Mouse (Mus musculus) liver (tissue): ENCODE results near the gene Polrmt.

ENCODE experiments used
- DNase-seq: peaks from one replicate; pipeline ENCODE4 v3.0.0-alpha.2; 2020; ENCODE audit warnings: mixed read lengths

Polrmt gene

DNA sequence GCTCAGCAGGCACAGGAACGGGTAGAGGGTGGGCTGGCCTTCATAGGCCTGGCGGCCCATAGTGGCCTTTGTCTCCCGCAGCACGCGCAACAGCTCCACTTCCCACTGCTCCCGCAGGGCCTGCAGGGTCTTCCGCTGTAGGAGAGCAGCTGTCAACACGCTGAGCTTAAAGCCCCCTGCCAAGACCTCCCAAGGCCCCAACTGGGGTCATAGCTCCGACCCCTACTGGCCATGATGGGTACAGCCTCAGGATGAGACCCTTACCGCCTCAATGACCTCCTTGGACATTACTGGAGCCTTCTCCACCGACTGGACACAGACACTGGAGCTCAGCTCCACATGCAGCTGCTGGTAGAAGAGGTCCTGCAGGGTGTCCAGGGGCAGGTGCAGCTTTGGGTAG, 5.5 kb downstream of the Polrmt start:
- no peak for DNase-seq

DNA sequence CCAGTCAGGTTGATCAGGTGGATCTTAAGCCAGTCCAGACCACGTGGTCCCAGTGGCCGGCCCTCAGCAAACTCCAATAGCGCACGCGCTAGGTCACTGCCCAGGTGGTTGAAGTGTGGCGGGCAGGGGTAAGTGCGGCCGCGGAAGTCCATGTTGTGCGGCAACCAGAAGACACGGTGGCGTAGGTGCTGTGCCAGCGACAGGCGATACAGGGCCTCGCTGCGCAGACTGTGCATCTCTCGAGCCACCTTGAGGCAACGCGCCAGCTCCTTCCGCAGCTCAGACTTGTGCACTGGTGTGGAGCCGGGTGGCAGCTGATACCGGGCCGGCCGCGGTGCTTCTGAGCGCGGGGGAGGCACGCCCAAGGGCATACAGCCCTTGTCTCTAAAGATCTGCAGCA, 7.1 kb downstream of the Polrmt start:
- no peak for DNase-seq

DNA sequence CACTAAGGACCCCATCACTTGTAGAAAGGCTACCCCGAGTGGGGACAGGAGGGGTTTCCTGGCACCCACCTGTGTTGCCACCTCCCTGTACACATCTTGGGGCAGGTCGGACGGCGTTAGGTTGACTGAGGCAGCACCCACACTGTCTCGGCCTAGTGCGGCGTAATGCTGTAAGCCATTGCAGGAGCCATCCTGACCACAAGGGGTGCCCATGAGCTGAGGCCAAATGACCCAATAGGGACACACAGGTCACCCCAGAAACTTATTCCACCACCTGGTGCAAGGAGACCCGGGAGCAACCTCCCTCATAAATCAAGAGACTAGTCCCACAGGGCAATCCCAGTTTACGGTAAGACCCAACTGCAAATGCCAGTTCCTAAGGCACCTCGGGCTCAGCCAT, 8.1 kb downstream of the Polrmt start:
- DNase-seq = no peak

DNA sequence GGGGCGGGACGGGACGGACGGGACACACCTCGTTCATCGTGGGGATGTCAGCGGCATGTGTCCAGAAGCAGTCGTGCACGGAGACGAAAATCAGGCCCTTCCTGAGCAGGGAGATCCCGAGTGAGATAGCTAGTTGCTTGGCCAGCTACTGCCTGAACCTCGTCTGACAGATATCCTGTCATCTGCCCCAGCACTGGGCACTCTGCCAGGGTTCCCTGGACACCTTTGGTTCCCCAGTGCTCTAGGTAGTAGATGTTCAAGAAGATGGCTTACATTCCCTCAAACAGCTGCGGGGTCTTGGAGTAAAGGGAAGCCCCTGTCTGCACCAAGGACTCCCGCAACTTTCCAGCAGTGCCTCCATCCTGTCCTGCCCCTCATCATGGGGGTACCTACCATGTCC, 9.7 kb downstream of the Polrmt start:
- DNase-seq = no peak

DNA sequence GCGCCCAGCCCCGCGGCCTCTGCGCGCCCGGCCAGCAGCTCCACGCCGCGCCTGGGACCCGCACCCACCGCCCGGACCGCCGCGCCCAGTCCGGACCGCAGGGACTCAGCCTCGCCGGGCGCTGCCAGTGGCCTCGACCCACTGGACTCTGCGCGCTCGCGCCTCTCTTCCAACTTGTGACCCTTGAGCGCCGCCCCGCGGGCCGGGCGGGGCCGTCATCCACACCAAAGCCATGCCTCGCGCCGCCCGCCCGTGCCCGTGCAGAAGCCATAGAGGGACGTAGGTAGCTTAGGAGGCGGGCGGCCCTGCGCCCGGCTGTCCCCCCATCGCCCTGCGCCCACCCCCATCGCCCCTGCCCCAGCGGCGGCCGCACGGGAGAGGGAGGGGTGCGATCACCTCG, 11.0 kb downstream of the Polrmt start:
- no peak for DNase-seq

DNA sequence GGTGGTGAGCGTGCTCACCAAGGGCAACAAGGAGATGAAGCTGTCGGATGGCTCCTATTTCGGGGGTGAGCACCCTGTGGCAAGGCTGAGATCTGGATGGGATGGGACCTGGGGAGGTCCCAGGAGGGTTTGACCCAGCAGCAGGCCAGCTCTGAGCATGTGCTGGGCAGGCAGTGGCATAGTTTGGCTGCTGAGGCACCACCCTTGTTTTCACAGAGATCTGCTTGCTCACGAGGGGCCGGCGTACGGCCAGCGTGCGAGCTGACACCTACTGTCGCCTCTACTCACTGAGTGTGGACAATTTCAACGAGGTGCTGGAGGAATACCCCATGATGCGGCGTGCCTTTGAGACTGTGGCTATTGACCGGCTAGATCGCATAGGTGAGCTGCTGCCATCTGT, 12.5 kb downstream of the Polrmt start:
- DNase-seq = no peak

DNA sequence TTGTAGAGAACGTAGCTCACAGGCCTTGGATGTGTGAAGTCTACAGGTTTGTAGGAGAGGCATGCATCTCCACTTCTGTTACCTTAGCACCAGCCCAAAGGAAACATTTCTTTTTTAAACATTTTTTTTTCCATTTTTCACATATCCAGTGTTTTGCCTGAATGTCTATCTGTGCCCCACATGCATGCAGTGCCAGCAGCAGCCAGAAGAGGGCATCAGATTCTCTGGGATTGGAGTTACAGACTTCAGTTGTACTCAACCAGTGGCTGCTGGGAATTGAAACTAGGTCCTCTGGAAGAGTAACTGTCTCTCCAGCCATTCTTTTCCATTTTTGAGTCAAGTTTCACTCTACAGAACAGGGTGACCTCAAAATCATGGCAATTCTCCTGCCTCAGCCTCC, 13.9 kb downstream of the Polrmt start:
- peak; percentile 55 for DNase-seq

DNA sequence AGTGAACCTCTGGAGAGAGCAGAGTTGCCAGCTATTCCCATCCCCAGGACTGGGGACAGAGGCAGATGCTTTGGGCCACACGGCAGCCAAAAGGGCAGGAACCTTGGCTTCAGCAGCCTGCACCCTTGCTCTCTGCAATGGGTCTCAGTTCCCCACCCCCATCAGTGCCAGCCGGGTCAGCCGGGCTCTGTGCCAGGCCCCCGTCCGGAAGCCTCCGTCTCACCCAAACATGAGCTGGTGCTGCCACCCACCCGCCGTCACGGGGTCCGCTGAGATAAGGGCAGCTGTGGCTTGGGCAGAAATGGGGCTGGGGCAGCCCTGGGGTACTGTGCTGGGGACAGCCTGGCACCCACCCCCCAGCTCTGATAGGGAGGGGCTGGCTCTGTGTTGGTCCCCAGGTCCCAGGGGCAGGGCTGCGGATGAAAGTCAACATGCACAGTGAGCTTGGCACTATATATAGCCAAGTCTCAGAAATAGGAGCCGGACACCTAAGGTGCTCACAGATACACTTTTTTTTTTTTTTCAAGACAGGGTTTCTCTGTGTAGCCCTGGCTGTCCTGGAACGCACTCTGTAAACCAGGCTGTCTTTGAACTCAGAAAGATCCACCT, 16.9 kb downstream of the Polrmt start:
- no peak for DNase-seq

DNA sequence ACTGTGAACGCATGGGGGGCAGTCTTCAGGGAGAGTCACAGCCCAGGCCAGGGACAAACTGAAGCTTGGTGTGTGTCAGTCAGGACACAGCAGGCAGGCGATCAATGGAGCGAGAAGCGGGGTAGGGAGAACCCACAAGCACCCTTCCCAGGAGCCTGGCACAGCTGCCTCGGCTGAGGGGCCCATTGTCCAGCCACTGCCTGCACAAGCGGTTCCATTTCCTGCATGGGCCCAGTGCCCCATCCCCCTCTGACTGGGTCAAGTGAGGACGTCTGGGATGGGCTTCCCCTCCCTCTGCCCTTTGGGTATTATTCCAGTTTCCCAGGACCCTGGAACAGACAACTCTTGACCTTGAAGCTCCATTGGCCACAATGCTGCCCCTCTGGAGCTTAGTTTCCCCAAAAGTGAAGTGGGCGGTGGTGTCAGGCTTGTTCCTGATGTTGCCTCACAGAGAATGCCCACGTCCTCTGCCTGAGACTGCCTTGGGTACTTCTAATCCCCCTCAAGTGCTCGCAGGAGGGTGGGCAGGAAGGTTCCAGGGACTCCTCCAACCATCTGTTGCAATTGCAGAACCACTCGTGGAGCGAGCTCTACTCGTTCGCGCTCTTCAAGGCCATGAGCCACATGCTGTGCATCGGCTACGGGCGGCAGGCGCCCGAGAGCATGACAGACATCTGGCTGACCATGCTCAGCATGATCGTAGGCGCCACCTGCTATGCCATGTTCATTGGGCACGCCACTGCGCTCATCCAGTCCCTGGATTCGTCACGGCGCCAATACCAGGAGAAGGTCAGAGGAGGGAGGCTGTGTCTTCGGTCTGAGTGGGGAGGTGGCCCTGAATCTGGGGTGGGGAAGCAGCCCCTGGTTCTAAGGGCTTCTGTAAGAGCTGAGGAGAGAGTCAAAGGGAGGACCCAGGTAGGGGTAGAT, 17.8 kb downstream of the Polrmt start:
- DNase-seq = no peak

DNA sequence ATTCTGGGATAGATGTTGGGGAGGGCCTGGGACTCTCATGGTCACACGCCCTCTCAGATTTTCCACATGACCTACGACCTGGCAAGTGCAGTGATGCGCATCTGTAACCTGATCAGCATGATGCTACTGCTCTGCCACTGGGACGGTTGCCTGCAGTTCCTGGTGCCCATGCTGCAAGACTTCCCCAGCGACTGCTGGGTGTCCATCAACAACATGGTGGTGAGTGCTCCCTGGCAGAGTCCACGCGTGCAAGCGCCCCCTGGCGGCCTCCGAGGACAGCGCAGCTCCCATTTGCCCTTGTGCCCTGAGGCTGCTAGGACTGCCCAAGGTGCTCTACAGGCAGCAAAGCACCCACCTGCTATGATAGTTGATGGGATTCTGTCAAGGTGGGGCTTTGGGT, 20.3 kb downstream of the Polrmt start:
- peak; percentile 83 for DNase-seq

DNA sequence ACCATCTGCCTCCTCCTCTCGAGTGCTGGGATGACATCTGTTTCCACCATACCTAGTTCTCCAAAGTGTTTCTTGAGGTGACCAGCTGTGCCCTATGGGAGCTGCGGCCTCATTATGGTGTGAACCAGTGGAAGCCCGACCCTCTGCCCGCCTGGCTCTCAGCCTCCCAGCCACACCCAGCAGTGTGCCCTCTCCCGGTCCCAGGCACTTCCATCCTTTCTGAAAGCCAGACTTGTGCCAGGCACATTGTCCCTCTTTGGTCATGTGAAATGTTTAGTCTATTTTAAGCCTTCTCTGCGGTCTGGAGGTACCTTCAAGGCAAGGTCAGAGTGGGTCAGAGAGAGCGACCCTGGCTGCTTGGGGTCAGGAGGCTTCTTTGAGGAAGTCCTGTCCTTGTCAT, 22.7 kb downstream of the Polrmt start:
- no peak for DNase-seq

DNA sequence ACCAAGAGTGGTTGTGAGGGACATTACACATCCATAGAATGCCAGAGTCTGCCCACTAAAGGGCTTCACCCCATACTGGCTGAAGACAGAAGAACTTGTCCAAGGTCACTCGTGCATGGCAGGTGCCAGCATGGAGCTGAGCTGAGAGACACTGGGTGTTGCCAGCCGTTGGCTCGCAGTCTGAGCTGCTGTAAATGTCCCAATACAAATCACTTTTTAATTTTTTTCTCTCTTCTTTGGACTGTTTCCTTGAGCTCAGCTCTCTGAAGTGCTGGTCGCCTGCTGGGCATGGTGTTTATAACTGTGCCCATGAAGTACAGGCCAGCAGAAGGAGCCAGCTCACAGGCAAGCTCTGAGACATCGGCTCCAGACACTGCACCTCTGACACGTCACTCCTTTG, 23.3 kb downstream of the Polrmt start:
- DNase-seq = no peak

DNA sequence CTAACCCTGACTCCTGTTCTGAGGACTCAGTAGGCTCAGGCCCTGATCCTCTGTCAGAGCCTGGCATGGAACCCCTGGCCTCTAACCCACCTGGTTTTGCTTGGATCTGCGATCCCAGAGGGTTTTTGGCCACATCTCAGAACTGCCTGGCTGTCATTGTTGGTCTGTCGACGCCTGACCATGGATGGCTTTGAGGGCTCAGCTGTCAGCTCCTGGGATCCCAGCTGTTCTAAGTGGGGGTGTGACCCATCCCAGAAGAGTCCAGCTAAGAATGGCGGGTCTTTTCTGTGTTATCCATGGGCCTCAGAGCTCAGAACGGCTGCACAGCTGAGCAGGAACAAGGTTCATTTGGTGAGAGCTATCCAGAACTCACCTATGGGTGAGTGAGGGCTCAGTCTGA, 25.3 kb downstream of the Polrmt start:
- DNase-seq = no peak

DNA sequence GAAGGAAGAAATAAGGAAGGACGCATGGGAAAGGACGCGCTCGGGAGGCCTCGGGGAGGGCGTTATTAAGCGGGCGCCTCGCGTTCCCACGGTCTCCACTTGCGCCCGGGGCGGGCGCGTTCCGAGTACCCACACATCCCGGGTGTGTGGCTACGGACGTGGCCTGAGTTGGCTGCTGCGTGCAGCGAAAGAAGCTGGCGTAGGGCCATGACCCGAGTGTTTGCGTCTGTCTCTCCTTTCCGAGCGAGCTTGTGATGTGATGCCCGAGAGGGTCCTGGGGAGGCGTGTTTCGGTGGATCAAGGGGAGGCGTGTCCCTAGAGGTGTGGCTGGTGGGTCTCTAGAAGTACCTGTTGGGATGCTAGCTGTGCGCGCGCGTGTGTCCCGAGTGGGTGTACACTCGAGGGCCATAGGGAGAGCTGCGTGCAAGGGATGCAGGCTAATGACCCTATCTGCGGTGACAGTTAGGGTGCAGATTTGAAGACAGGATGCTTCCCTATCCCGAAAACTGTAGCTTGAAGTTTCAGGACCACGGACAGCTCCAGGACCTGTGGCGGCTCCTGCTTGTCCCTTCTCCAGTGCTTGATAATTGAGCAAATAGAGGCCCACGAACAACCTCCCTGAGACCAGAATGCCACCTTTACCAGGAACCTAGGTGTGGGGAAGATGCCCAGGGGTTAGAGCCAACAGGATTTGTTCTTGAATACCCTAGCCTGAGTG, 28.6 kb downstream of the Polrmt start:
- peak; percentile 80 for DNase-seq

DNA sequence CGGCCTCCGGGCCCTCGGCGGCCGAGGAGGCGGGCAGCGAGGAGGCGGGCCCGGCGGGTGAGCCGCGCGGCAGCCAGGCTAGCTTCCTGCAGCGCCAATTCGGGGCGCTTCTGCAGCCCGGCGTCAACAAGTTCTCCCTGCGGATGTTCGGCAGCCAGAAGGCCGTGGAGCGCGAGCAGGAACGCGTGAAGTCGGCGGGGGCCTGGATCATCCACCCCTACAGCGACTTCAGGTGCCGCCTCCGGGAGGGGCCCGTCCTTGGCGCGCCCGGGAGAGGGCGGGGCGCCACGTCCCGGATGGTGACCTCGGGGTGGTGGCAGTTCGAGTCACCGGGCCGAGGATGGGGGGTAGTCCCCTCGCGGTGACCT, 29.4 kb downstream of the Polrmt start:
- DNase-seq = no peak

DNA sequence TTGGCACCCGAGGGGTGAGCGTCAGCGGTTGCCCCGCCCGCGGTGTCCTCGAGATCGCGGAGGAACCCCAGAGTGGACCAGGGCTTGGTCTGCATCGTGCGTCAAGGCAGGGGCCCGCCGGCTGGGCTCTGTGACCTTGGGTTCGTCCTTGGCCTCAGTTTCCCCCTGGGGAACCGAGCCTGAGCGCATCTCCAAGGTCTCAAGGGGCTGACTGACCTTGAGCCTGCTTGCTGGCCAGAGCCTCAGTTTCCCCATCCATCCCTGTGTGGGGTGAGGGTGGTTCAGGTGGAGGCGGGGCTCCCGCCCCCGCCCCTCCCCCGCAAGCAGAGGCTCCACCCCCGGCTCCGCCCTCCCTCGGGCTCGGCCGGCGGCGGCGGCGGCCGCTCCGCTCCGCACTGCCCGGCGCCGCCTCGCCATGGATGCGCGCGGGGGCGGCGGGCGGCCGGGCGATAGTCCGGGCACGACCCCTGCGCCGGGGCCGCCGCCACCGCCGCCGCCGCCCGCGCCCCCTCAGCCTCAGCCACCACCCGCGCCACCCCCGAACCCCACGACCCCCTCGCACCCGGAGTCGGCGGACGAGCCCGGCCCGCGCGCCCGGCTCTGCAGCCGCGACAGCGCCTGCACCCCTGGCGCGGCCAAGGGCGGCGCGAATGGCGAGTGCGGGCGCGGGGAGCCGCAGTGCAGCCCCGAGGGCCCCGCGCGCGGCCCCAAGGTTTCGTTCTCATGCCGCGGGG, 30.0 kb downstream of the Polrmt start, which contains the start of gene Hcn2:
TSS of gene Hcn2 (plus strand) at position 381 of the 734 bp plus-strand sequence.
- DNase-seq = no peak

DNA sequence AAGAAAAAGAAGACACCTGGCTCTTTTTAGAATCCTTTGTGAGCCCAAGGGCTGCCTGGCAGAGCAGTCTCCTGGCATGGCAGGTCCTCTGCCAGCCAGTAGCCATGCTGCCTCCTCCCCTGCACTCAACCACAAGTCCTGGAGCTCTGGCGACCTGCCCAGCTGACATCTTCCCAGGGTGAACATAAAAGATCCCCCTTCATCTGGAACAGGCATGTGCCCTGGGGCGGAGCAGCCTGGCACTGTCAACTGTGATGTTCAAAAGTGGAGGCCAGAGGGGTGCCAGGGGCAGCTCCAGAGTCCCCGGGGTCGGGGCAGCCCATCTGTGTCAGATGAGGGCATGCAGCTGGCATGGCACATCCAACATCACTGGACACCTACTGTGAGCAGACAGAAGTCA, 31.4 kb downstream of the Polrmt start:
- DNase-seq = no peak

DNA sequence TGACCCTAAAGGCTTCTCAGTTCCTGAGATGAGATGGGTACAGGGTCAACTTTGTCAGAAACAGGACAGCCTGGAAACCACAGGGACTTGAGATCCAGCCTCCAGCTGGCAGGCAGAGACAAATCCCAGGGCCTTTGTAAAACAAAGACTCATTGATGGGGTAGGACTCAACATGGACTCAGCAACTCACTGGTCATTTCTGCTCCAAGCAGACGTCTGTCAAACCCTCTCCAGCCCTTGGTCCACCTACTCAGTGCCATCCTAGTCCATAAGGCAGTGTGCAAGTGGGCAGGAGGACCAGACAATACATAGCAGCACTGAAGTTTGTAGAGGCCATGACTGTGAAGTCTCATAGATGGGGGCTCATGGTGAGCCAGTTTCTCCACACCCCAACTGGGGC, 33.2 kb downstream of the Polrmt start:
- no peak for DNase-seq

DNA sequence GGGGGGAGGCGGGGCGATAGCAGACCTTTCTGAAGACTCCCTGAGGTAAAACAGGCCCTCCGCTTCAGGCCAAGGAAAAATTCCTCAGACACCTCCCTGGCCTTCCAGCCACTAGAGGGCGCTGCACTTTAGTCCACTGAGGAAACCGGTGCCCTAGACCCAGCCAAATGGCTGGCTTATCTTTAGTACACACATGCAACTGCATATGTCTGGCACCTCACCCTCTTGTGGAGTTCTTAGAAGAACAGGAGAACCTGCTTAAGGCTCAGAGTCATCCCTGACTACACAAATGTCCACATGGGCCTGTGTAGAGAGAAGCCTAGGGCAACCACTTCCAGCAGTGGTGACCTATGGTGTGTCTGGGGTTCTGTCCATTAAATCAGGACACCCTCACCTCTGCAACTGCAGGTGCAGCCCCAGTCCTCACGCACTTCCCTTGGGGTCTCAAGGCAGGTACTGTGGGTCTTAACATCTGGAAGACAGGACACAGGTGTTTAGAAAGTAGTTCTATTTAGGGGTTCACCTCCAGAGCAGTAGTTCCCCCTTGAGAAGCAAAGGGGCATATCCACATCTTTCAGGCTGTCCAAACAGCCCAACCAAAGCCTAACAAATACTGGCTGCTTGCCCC, 33.8 kb downstream of the Polrmt start:
- DNase-seq = peak; percentile 95

DNA sequence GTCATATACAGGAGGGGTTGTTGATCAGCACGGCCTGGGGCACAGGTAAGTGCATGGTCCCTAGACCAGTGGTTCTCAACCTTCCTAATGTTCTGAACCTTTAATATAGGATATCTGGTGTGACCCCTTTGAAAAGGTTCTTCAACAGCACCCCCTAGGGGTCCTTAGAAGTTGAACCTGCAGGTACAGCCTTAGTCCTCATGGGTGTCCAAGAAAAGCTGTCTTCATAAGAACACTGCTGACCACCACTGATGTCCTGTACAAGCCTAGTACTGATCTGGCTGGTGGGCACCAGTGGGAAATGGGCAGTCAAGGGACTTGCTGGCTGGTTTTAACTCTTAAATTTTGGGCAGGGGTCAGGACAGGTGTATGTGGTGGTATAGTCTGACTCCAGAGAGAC, 34.4 kb downstream of the Polrmt start:
- DNase-seq = no peak

DNA sequence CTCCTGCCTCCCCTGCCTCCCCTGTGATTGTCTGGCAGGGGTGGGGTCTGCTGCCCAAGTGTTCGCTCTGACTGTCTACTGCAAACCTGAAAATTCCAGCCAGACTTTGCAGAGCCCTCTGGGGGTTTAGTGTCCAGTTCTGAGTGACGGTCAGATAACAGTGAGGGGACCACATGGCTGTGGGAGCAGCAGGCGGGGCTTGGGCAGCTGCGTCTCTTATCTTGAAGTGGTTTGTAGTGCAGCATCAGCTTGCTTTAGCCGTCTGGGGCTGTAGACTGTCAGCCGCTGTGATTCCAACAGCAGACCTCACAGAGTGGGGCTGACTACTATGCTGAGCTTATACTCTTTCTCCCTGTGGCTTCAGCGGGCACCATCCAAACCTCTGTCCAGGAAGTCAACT, 37.1 kb downstream of the Polrmt start:
- DNase-seq = no peak

DNA sequence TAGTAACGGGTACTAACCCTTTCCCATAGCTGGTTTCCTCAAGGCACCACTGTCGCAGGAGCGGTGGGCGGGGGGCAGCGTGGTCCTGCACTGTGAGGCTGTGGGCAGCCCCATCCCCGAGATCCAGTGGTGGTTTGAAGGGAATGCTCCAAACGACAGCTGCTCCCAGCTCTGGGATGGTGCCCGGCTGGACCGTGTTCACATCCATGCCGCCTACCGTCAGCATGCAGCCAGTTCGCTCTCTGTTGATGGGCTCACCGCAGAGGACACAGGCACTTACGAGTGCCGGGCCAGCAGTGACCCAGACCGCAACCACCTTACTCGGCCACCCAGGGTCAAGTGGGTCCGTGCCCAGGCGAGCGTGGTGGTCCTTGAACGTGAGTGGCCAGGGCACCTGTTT, 37.7 kb downstream of the Polrmt start:
- no peak for DNase-seq

DNA sequence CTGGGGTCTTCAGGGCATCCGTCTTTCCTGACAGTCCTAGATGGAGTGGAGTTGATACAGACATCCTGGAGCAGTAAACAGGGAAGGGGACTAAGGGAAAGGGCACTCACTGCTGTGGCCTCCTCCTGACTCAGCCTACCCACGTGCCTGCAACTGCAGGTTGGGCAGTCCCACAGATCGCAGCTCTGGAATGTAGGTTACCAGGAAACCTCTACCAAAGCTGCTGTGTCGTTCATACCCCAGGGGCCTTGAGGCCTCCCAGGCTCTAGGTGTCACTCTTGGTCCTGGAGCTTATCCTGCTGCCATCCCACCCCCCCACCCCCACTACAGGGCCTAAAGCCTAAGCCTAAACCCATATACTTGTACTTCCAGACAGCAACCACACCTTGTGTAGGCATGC, 38.6 kb downstream of the Polrmt start:
- DNase-seq = no peak
